Mouse (Mus musculus) cerebellum, postnatal 14 days (tissue): ENCODE results near the gene Maml3.

Experiments
- DNase-seq, 2 experiments: peaks; one replicate each; pipeline ENCODE4 v3.0.0; 2021; ENCODE audit warnings: mixed read lengths in 2 of 2

Maml3 gene

GRCm38 (mm10) chr3:51949651-51950050, 155.2 kb downstream of the Maml3 start:
- DNase-seq, result peak; percentile 19 to 57

DNA sequence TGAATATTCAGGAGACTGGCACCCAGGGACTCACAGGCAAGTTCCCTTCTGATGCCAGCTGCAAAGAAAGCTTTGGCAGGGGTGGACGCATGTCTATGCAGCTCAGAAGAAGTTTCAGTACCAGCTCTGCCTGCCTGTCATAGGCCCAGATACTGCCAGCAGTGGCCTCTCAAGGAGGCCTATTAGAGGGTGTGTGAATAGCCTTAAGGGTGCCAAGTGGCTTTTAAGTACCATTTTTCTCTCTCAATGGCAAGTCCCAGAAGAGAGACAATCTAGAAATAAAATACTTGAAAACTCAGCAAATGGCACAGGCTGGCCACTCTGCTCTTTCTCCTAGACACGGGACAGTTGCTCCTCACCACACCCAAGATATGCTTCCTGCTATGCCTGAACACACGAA, 157.7 kb downstream of the Maml3 start:
- DNase-seq, result no peak

DNA sequence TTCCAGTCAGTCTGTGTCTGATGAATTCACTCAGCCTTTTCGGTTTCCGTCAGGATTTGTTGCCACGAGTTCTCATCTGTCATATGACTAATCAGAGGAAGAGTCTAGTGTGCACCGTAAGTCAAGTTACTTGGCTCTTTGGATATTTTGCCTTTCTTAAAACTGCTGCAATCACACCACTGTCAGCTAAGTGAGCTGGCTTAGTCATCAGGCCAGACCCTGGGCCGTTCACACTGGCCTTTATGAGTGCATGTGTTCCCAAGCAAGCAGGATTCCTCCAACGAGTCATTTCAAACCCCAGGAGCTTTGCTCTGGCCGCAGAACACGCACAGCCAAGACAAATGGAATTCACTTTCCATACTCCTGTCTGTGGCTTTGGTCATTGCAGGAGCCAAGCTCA, 161.2 kb downstream of the Maml3 start:
- no peak for DNase-seq

DNA sequence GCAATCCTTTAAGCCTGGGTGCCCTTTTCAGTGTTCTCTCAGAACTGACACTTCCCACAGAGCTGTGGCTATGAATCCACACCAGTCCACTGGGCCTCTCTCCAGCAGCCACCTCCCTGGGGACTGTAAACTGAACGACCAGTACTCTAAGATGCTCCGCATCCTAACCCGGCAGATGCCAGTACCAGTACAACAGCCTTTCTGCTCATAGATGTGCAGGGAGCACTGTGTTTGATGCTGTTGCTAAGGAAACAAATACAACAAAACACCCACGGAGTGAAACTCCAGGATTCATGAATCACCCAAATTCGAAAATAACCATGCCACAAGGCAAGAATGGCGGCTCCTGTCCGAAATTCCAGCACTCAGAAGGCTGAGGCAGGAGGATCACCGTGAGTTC, 163.1 kb downstream of the Maml3 start:
- no peak for DNase-seq

DNA sequence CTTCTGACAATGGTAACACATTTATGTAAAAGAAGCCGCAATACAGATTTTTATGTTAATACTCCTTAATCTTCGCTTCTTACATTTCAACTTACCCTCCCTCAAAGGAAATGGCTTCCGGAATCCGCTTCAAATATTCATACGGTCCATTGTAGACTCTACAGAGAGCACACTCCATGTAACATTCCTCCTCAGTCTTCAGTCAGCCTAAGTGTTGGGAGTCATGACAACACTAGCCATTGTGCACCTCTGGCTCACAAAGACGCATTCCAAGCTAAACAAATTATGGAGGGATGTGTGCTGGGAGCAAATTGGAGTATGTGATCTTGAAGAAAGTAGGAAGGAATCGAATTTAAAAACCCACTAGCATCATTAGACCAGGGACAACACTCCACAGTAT, 165.0 kb downstream of the Maml3 start:
- DNase-seq, result no peak

- no peak for DNase-seq
Measured at GRCm38 (mm10) chr3:51939054-51939453, 165.8 kb downstream of the Maml3 start.

- DNase-seq, result no peak
Measured at GRCm38 (mm10) chr3:51937176-51937575, 167.7 kb downstream of the Maml3 start.

DNA sequence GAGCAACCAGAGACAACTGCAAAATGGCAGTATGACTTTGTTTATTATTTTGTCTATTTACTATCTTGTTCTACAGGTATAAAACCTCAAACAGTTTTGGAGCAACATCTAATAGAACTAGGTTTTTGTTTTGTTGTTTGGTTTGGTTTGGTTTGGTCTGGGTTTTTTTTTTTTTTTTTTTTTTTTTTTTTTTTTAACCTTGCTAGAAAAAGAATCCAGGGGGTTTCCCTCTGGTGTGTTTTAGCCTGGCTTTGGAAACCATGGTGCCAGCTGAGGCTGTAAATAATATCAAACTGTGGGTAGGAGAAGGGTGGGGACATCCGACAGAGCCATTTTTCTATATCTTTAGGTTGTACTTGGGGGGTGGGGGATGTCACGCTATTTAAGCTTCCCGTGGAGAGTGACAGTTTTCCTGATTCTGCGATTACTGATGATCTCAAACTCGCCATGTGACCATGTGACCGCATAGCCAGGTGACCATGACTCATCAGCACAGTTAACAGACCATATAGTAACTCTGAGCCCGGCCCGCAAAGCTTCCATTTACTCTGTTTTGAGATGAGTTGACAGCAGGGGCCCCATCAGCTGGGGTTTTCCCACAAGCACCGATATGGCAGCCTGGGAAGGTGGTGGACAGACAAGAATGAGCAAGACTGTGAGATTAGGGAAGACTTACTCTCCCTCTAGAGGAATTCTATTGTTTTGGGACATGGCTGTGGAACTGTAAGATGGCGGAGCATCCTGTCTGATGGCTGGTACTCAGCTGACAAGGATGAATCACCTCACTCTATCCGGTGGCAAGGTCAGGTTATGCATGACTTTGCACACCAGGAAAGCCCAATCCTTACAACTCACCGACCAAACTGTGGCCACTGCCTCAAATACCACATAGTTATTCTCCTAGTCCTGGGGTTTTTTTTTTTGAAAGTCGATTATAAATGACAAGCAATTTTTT, 170.1 kb downstream of the Maml3 start:
- no peak for DNase-seq

- DNase-seq, result no peak
Measured at GRCm38 (mm10) chr3:51928188-51928587, 176.7 kb downstream of the Maml3 start.

DNA sequence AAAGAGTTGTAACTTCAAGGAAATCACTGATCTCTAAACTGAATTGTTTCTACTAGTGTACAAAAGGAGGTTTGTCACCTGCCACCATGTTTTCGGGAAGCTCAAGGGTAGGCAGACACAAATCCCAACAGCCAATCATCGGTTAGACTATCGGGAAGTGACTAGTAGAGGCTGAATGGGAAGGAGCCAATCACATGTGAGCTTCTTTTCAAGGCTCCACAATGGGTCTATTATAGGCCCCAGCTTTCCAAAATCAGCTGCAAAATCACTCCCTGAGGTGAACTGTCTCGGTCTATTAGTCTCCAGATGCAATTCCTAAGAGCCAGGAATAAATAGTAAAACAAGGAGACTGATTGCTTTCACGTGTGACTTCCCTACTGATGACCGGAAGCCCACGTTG, 177.3 kb downstream of the Maml3 start:
- no peak for DNase-seq

DNA sequence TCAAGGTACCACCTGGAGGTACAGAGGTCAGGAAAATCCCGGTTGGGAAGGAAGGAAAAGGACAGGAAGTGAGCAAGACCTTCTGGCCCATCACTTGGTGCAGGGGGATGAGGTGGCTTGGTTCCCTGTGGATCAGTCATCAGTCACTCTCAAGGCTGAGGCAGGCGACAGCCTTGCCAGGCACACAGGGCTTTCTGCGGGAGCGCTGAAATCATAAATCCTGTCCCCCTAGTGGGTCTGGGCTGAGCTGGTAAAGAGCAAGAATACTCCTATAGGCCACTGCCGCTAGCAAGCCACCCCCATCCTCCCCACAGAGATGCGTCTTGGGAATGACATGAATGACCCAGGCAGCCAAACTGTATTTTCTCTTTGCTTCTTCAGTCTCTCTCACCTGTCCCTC, 177.8 kb downstream of the Maml3 start:
- DNase-seq, result no peak

- DNase-seq, result no peak
Measured at GRCm38 (mm10) chr3:51925758-51926157, 179.1 kb downstream of the Maml3 start.

- no peak for DNase-seq
Measured at GRCm38 (mm10) chr3:51924636-51925035, 180.2 kb downstream of the Maml3 start.

DNA sequence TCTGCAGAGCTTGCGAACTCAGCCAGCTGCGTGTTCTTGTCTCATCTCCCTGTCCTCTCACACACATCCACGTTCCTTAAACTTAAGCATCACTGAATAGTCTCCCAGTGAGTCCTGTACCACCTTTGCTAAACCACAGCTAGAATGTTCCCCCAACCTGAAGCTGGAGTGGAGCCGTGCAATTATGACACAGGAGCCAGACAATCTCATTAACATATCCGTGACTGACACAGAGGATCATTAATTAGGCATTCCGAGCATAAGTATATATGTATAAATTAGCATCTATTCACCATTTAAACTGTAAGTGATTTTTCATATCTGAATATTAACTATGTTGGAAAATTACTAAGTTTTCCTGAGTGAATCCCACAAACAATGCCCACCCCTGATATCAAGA, 181.1 kb downstream of the Maml3 start:
- DNase-seq, result no peak

DNA sequence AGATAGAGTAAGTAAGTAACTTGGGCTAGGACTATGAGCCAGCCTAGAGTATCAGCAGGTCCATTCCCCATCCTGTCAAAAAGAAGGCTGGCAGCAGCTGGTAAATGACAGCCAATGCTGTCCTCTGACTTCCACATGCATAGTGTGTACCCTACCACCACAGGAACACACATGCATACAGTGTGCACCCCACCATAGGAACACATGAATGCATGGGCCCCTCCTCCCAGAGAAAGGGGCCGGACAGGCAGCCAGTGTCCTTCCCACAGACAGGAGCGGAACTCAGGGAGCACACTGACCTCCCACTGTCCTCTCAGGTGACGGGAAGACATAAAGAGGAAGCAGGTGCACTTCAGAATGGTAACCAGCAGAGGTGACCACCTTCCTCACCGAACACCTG, 188.0 kb downstream of the Maml3 start:
- no peak for DNase-seq

GRCm38 (mm10) chr3:51916060-51916870, 188.6 kb downstream of the Maml3 start:
- peak in 1 of 2 experiments; percentile 35 for DNase-seq

DNA sequence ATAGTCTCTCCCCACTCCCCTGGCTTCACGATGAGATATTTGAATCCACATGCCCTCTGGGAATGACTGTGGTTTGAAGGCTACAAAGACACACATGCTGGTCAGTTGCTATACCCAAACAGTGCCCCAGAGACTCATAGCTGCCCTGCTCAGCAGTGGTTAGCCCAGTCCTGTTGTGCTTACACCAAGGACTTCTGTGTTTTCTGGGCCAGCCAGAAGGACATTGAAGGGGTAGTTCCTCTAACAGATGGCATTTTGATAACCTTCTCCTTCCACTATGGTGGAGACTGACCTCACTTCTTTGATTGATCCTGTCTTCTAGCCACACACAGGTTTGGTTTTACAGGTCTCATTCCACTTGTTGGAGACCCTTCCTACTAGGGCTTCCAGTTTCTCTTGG, 189.5 kb downstream of the Maml3 start:
- no peak for DNase-seq

DNA sequence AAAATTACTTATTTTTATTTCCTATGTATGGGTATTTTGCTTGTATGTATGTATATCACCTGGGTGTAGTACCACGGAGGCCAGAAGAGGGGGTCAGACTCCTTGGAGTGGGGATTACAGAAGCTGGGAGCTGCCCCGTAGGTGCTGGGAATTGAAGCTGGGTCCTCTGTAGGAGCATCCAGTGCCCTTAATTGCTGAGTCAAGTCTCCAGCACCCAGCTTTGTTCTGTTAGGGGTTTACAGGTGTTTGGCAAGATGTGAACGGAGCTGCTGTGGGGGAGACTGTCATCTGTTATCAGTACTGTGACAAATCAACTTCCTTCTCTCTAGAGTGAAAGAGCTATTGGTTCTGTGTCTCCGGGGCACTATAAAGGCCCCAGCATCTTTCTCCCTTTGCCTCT, 190.0 kb downstream of the Maml3 start:
- no peak for DNase-seq

DNA sequence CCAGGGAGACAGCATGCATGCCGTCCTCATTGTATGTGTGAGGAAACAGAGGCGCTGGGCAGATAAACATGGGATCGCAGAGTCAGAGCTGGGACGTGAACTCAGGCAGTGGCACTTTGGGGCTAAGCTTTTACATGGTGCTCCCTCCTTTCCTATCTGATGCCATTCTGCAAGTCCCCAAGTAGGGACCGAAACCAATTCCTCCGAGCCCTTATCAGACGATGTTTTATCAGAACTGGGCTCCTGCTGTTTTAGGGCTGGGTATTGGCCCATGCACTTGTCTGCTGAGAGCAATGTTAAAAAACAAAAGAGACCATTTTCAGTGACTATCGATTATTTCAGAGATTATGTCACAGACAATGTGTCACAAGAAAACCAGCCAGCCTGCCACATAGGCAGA, 191.4 kb downstream of the Maml3 start:
- no peak for DNase-seq

GRCm38 (mm10) chr3:51912214-51912613, 192.7 kb downstream of the Maml3 start:
- DNase-seq, result peak in 1 of 2 experiments; percentile 42

DNA sequence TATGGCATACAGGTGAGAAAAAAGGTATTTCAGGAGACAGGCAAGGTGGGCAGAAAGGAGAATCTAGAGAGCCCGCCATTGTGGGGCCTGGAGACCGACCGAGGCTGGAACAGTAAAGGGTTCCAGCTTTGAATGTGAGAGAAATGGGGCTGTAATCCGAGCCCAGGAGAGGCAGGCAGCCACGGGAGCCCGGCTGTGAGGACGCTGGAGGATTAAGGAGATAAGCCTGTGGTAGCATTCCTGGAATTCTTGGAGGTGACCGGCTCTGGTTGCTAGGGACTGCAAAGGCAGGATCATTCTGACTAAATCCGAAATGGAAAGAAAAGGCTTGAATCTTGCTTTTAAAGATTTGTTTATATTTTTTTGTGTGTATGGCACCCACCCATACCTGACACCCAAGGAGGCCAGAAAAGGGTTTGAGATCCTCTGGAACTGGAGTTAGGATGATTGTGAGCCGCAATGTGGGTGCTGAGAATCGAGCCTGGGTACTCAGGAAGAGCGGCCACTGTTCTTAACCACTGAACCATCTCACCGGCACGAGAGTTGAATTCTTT, 196.4 kb downstream of the Maml3 start:
- no peak for DNase-seq

- no peak for DNase-seq
Measured at GRCm38 (mm10) chr3:51907113-51907860, 197.6 kb downstream of the Maml3 start.

DNA sequence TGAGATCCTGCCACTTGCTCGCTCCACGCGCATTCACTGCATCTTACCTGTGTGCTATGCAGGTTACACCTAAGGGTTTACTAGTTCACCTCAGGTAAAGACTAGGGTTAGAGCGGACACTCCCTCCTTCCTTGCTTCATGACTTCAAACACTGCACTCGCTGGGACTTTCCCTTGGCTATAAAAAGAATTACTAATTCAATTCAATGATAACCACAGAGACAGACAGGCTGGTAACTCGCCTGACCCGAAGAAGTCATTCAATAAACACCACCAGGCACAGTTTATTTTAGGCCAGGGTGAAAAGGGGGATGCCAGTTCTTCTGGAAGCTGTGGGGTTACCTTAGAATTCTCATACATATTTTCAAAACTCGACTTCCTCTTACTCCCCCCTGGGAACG, 199.0 kb downstream of the Maml3 start:
- DNase-seq, result no peak
